Mouse (Mus musculus) myocyte (in vitro differentiated cells): ENCODE measurements around the gene Edem3.

Experiments used
- E2F4 ChIP-seq: IDR thresholded peaks from one replicate; pipeline ENCODE4 v1.6.1; 2011; ENCODE audit warnings: mild to moderate bottlenecking, control low read depth, moderate library complexity; ENCODE audit not compliant: insufficient read depth
- POLR2A ChIP-seq: IDR thresholded peaks from one replicate; pipeline ENCODE4 v1.6.1; 2011; ENCODE audit warnings: low read depth, mild to moderate bottlenecking, control low read depth, moderate library complexity; ENCODE audit not compliant: insufficient read length

DNA sequence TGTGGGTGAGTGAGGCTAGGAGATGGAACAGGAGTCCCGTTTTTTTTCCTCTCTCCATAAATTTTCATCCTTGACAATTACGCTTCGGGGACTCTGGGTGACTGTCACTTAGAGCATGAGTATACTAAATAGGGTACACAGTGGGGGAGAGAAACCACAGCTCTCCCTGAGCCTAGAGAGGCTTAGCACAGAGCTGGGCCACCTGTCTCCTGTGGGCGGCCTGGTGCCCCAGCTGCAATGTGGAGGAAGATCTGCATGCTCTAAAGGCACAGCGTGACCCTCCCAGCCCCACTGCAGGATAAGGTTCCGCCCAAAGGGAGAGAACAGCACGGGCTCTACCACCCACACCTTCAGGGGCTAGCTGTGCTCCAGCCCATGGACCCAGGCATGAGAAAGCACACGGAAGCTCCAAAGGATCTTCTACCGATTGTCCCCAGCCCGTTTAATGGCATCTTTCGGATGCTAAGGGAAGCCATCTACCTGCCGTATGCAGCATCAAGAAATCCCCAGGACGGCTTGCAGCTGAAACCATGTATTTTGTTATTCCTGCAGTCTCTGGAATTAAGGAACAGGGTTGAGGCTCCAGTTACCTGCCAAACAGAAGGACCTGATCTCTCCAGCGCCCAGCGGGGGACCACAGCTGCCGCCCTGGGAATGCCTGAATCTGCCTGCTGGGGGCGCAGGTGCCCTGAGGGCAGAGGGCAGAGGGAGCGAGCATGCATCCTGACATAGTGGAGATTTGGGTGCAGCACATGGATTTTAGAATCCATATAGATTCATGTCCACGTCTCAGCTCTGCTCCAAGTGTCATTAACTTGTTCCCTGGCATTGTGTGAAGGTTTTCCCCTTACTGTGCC is 91.0 kb downstream of the Edem3 start:
- TF ChIP-seq E2F4: no peak
- no peak for TF ChIP-seq POLR2A
